Mouse (Mus musculus): ENCODE data around the gene Esyt2.

DNA sequence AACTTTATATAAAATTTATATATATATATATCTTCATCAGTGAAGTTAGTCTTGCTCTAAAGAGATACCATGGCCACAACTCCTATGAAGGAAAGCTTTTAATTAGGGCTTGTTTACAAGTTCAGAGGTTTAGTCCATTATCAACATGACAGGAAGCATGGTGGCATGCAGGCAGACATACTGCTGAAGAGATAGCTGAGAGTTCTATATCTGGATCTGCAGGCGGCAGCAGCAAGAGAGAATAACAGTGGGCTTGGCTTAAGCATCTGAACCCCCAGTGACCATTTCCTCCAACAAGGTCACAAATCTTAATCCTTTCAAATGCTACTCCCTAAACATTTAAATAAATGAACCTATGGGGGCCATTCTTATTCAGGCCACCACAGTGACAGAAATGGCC is 59.2 kb downstream of the Esyt2 start:
- no peak for TF ChIP-seq CTCF (IDR thresholded peaks at IDR 0.05; ENCODE audit: control insufficient read depth, insufficient read depth, low read length)
- TF ChIP-seq POLR2A (IDR thresholded peaks at IDR 0.05; ENCODE audit: borderline replicate concordance, control insufficient read depth, low read depth, low read length) = no peak

Data from bone marrow, adult 2 months (tissue).